Mouse (Mus musculus) thymus, adult 2 months (tissue): ENCODE results near the gene Gm42906.

Experiments used
- CTCF ChIP-seq: fragments of 200-500 bp; IDR thresholded peaks from 2 replicates; pipeline ENCODE4 v1.5.1; 2012; ENCODE audit warnings: mild to moderate bottlenecking, control low read depth, low read length, moderate library complexity, borderline replicate concordance; ENCODE audit not compliant: control insufficient read depth, poor library complexity, insufficient read depth; ENCODE audit errors: extremely low read depth
- POLR2A ChIP-seq: fragments of 200-500 bp; IDR thresholded peaks from 2 replicates; pipeline ENCODE4 v1.6.1; 2012; ENCODE audit warnings: mild to moderate bottlenecking, low read length, control low read depth, moderate library complexity; ENCODE audit not compliant: control insufficient read depth, poor library complexity, insufficient read depth; ENCODE audit errors: extremely low read depth

DNA sequence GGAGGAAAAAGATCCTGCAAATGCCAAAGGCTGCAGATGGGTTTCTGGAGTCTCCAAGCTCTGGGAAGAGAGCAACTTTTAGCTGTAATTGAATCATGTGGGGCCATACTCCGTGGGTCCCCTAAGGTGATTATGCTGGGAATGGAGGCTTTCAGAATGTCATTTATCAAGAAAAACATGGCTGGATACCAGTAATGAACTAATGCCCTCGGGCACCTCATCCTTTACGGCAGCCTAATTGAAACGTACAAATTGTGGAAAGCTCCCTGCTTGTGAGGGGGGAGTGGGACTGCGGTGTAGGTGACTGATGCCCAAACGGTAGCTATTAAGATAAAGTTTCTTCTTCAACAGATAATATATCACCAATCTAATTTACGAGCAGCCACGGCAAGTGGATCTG is 278.5 kb downstream of the Gm42906 start:
- TF ChIP-seq POLR2A = no peak
- no peak for TF ChIP-seq CTCF
